Mouse (Mus musculus) intestine, embryonic 14.5 days (tissue): ENCODE measurements at regions not wholly inside any gene's neighbourhood (a gene's known extent, or its start where the extent isn't known, plus 50 kb on each side); places are given as distances from the start of the nearest gene placed in this dataset.

Source experiments
- ATAC-seq: fragments of 200-750 bp; cut with Nextera tagmentation; replicated peaks from 2 replicates; pipeline ENCODE4 v1.8.0; 2017; ENCODE audit warnings: low read depth, moderate number of reproducible peaks, moderate TSS enrichment, moderate library complexity; ENCODE audit not compliant: low FRiP score, low TSS enrichment
- DNase-seq: peaks from one replicate; pipeline ENCODE4 v3.0.0-alpha.2; 2018; ENCODE audit warnings: low spot score
- H3K27ac ChIP-seq: fragments of 300-500 bp; sonication (generic); 2 replicates; pipeline ENCODE4 v1.5.1; 2014; ENCODE audit warnings: low read depth, mild to moderate bottlenecking, control low read depth
- H3K27me3 ChIP-seq: fragments of 300-500 bp; sonication (generic); replicated peaks from 2 replicates; pipeline ENCODE4 v1.6.1; 2014; ENCODE audit warnings: low read length, control low read depth; ENCODE audit not compliant: control insufficient read depth, insufficient read depth
- H3K36me3 ChIP-seq: fragments of 300-500 bp; sonication (generic); 2 replicates; pipeline ENCODE4 v1.6.1; 2014; ENCODE audit warnings: low read length, control low read depth; ENCODE audit not compliant: control insufficient read depth, insufficient read depth
- H3K4me1 ChIP-seq: fragments of 300-500 bp; sonication (generic); replicated peaks from 2 replicates; pipeline ENCODE4 v1.6.1; 2014; ENCODE audit warnings: low read length, control low read depth, mixed read lengths; ENCODE audit not compliant: control insufficient read depth, insufficient read depth
- H3K4me2 ChIP-seq: fragments of 300-500 bp; sonication (generic); 2 replicates; pipeline ENCODE4 v1.6.1; 2014; ENCODE audit warnings: low read length
- H3K4me3 ChIP-seq: fragments of 300-500 bp; sonication (generic); 2 replicates; pipeline ENCODE4 v1.5.1; 2014; ENCODE audit warnings: low read depth, low read length, control low read depth, mixed read lengths
- H3K9ac ChIP-seq: fragments of 300-500 bp; sonication (generic); 2 replicates; pipeline ENCODE4 v1.6.1; 2014; ENCODE audit warnings: mild to moderate bottlenecking, low read length
- H3K9me3 ChIP-seq: fragments of 300-500 bp; sonication (generic); 2 replicates; pipeline ENCODE4 v1.6.1; 2016; ENCODE audit warnings: low read length, control low read depth; ENCODE audit not compliant: control insufficient read depth
- WGBS: fragments of 180-500 bp; shearing (Covaris S2); extraction: QIAGEN DNeasy Blood & Tissue Kit; methylation state at CpG from one replicate; pipeline ENCODE4 v1.1.7; 2014; 5-methylcytosine and 5-hydroxymethylcytosine counted together

DNA sequence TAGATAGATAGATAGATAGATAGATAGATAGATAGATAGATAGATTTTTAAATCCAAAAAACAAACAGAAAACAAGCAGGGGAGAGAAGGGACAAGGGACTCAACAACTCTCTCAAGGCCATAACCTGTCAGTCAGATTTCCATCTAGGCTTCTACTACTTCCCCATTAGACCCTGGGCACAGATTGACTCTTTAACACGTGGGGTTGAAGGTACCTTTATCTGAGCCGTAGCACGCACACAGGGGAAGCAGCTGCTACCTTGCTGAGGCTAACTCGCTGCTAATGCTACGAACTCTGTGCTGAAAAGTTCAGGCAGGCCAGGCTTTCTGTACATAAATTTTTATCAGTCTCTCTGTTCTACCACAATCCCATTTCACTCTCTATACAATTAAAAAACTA lies 191.4 kb upstream of the Tank start:
- Histone ChIP-seq H3K9me3 (no peaks in the 10 kb centered on the region), H3K27ac (no peak overlapping the region), H3K27me3 (no peaks in the 10 kb centered on the region), H3K4me1 (no peaks in the 10 kb centered on the region), H3K9ac (no peak overlapping the region), H3K4me2 (no peak overlapping the region), H3K36me3 (no peaks in the 10 kb centered on the region), H3K4me3 (no peak overlapping the region)
- DNase-seq: no peak
- 87% methylated on average over 5 of the region's 5 CpGs for WGBS
- ATAC-seq: no peak

DNA sequence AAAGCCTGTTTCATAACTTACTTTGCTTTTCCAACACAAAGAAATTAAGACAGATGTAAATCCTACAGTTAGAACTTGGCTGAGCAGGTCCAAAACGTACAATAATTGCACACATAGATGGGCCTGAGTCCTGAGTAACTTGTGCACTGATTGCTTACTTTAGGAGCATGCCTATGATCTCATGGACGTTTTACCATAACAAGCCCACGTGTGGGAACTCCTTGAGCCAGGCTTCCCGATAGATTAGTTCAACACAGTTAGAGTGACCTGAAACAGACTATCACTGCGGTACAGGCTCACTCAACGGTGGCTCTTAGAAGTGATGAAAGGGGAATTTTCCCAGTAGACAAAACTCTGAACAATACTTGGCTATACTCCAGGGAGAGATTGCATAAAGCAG lies 193.9 kb upstream of the Tank start:
- Histone ChIP-seq H3K27me3 (no peaks in the 10 kb centered on the region), H3K9me3 (no peaks in the 10 kb centered on the region), H3K4me1 (no peaks in the 10 kb centered on the region), H3K9ac (no peak overlapping the region), H3K27ac (no peak overlapping the region), H3K4me2 (no peak overlapping the region), H3K36me3 (no peaks in the 10 kb centered on the region), H3K4me3 (no peak overlapping the region)
- no peak for DNase-seq
- 51% methylated on average over 6 of the region's 6 CpGs for WGBS
- no peak for ATAC-seq

- Histone ChIP-seq H3K27me3 (no peaks in the 10 kb centered on the region), H3K36me3 (no peaks in the 10 kb centered on the region), H3K4me1 (no peaks in the 10 kb centered on the region), H3K4me3 (no peak overlapping the region), H3K9ac (no peak overlapping the region), H3K4me2 (no peak overlapping the region), H3K9me3 (no peaks in the 10 kb centered on the region), H3K27ac (no peak overlapping the region)
- WGBS: 100% methylated on average over 1 of the region's 1 CpGs
- ATAC-seq: no peak
- no peak for DNase-seq
Observed at GRCm38 (mm10) chr2:61383744-61384295, 194.6 kb upstream of the Tank start.

- H3K4me2 ChIP-seq: no peak overlapping the region
- H3K9ac ChIP-seq: no peak overlapping the region
- no peaks in the 10 kb centered on the region for H3K9me3 ChIP-seq
- no peaks in the 10 kb centered on the region for H3K36me3 ChIP-seq
- WGBS: 81% methylated on average over 5 of the region's 5 CpGs
- no peak overlapping the region for H3K4me3 ChIP-seq
- no peak for ATAC-seq
- H3K4me1 ChIP-seq: no peaks in the 10 kb centered on the region
- no peak for DNase-seq
- H3K27me3 ChIP-seq: no peaks in the 10 kb centered on the region
- no peak overlapping the region for H3K27ac ChIP-seq
Observed at GRCm38 (mm10) chr2:61379076-61379475, 199.3 kb upstream of the Tank start.

- ATAC-seq (no peak), DNase-seq (no peak)
- Histone ChIP-seq H3K9ac (no peak overlapping the region), H3K27ac (no peak overlapping the region), H3K27me3 (no peaks in the 10 kb centered on the region), H3K9me3 (no peaks in the 10 kb centered on the region), H3K4me1 (no peaks in the 10 kb centered on the region), H3K4me2 (no peak overlapping the region), H3K36me3 (no peaks in the 10 kb centered on the region), H3K4me3 (no peak overlapping the region)
- 87% methylated on average over 5 of the region's 5 CpGs for WGBS
Observed at GRCm38 (mm10) chr2:61378297-61378696, 200.1 kb upstream of the Tank start.

DNA sequence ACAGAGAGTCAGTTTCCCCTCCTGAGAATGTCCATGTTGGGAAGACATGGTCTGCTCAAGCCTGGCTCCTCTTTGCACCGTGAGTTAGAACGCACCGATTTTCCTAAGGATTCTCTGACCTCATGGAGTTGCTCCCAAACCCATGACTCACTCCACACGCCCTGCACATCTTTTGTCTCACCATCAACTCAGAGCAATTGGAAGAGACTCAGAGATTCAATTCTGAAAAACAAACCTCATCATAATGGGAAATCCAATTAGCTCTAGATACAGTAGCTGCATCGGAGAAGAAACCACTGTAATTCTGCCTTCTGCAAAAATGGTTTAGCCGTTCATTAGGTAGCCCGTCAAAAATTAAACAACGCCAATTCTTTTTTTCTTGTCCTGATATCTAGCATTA lies 200.6 kb upstream of the Tank start:
- WGBS: 86% methylated on average over 8 of the region's 8 CpGs
- no peak for DNase-seq
- H3K4me3 ChIP-seq: no peak overlapping the region
- no peak for ATAC-seq
- no peaks in the 10 kb centered on the region for H3K27me3 ChIP-seq
- H3K27ac ChIP-seq: no peak overlapping the region
- no peak overlapping the region for H3K9ac ChIP-seq
- no peaks in the 10 kb centered on the region for H3K9me3 ChIP-seq
- no peaks in the 10 kb centered on the region for H3K36me3 ChIP-seq
- no peak overlapping the region for H3K4me2 ChIP-seq
- no peaks in the 10 kb centered on the region for H3K4me1 ChIP-seq

DNA sequence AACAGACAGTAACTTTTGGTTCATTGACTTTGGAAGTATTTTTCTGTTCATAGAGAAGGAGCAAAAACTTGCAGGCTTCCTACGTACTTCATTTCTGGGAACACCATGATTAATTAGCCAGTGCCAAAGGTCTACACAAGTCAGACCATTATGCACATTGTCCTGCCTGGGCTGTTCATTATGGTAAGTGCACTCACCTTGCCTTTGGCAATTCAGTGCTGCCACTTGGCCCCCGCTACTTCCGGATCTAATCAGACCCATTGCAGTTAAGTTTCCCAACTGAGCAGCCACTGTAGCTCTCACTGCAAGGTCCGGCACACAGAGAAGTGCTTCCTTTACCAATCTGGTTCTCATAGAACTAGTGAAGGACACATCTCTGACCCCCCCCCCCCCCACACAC lies 215.8 kb upstream of the Tank start:
- Histone ChIP-seq H3K27me3 (no peaks in the 10 kb centered on the region), H3K4me1 (no peaks in the 10 kb centered on the region), H3K9me3 (no peaks in the 10 kb centered on the region), H3K4me2 (no peak overlapping the region), H3K27ac (no peak overlapping the region), H3K9ac (no peak overlapping the region), H3K4me3 (no peak overlapping the region), H3K36me3 (no peaks in the 10 kb centered on the region)
- no peak for ATAC-seq
- no peak for DNase-seq
- 75% methylated on average over 4 of the region's 4 CpGs for WGBS

GRCm38 (mm10) chr2:61361394-61361793 lies 217.0 kb upstream of the Tank start:
- H3K9me3 ChIP-seq: no peaks in the 10 kb centered on the region
- WGBS: 89% methylated on average over 2 of the region's 2 CpGs
- ATAC-seq (no peak), DNase-seq (no peak)
- H3K4me3 ChIP-seq: no peak overlapping the region
- H3K4me1 ChIP-seq: no peaks in the 10 kb centered on the region
- H3K27me3 ChIP-seq: no peaks in the 10 kb centered on the region
- no peak overlapping the region for H3K4me2 ChIP-seq
- no peak overlapping the region for H3K27ac ChIP-seq
- no peak overlapping the region for H3K9ac ChIP-seq
- no peaks in the 10 kb centered on the region for H3K36me3 ChIP-seq

- Histone ChIP-seq H3K4me3 (no peak overlapping the region), H3K9me3 (no peaks in the 10 kb centered on the region), H3K36me3 (no peaks in the 10 kb centered on the region), H3K4me2 (no peak overlapping the region), H3K9ac (no peak overlapping the region), H3K27me3 (no peaks in the 10 kb centered on the region), H3K4me1 (no peaks in the 10 kb centered on the region), H3K27ac (no peak overlapping the region)
- 59% methylated on average over 8 of the region's 8 CpGs for WGBS
- DNase-seq: no peak
- no peak for ATAC-seq
Observed at GRCm38 (mm10) chr2:61354104-61354503, 224.3 kb upstream of the Tank start.
